Mouse (Mus musculus): Measurements from ENCODE around the gene Zfp831.

The Zfp831 gene

DNA sequence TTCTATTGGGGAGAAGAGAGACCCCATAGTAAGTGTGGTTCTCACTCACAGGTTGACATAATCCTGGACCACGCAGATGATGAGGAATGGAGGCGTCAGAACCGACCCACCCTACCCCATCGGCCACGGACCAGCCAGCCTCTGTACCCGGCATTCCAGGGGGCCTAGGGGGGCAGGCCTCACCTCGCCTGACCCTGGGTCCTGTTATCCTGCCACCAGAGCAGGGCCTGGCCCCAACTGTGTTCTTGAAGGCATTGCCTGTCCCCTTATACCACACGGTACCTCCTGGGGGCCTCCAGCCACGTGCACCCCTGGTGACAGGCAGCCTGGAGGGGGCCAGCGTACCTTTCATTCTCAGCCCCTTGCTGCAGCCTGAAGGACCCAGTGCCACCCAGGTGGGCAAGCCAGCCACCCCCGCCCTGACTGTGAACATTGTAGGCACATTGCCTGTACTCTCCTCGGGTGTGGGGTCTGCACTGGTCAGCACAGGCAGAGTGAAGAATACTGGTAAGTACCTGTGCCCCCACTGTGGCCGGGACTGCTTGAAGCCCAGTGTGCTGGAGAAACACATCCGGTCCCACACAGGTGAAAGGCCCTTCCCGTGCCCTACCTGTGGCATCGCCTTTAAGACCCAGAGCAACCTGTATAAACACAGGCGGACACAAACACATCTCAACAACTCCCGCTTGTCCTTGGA lies at the start of gene Zfp831:
Gene Zfp831 (plus strand): TSS at position 87 of the 697 bp plus-strand sequence.
- DNase-seq (ENCODE audit: low spot score in 2 of 2), result no peak

GRCm38 (mm10) chr2:174594965-174595364 lies 48.4 kb upstream of the Zfp831 start:
- no peak for DNase-seq (ENCODE audit: low spot score in 2 of 2)

DNA sequence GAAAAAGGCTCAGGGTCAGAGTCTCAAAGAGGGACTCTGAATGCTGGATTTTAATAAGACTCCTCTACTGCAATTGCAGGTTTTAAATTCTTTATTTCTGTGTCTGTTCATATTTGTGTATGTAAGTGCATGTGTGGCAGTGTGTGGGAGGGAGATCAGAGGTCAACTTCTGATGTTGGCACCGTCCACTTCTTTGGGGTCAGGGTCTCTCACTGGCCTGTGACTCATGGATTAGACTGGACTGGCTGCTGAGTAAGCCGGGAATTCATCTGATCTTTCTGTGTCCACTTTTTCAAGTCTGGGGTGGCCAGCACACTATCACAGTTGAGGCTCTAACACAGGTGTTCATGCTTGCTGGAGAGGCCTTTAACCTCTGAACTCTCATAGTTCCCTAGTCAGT lies 47.7 kb upstream of the Zfp831 start:
- DNase-seq (ENCODE audit: low spot score in 2 of 2), result no peak

DNA sequence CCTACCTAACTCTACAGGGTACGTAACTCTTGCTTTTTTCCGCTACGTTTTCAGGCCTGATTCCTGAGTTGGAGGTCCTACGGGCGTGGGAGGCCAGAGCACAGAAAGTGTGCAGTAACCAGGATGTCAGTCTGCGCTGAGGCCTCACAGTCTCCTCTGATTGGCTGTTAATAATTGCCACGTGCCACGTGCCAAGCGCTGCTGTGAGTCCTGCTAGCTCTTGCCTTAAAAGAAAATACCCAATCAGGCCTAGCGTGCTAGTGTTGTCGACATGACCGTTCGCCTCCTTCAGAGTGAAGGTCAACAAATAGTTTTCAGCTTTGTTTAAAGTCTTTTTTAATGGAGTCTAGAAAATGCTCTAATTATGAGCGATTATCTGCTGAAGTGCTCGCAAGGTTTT lies 46.9 kb upstream of the Zfp831 start:
- DNase-seq (ENCODE audit: low spot score in 2 of 2), result no peak

DNA sequence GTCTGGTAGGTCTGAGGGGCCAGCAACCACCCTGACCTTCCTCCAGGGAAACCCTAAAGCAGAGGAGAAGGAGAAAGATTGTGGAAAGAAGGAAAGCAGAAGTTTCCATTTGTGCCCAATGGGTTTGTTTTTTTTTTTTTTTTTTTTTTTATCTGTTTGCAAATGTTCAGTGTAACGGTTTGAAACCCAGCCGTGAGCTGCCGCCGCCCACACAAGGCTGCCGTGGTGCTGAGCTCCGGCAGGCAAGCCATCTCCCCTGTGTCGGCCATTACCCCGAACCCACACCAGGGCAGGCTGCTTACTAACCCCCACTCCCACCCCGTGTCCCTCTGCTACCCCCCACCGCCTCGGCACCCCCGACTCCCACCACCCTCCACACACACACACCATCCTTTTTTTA lies 44.9 kb upstream of the Zfp831 start:
- DNase-seq (ENCODE audit: low spot score in 2 of 2), result peak in 1 of 2 experiments; percentile 56

DNA sequence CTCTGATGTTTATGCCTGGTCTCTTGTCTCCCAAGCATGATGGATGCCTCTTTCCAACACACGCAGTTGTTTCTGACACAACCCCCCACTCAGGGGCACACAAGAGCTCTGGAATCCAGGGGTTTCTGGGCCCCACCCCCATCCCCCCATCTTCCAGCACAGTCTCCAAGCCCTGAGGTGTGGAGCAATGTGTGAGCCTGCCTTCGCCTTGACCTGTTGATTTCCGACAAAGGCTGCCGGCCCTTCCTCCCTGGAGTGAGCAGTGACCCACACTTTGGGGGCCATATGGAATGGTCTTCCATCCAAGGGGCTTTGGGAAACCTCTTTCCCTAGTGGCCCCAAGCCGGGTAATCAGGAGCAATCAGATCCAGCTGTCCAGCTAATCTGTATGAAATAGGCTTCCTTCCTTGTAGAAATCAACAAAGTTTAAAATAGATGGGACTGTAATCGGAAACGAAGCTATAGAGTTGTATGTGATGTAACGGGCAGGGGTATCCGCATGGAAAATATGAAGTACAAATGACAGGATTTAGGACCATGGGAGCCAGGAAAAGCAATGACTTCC lies 44.2 kb upstream of the Zfp831 start:
- DNase-seq (ENCODE audit: low spot score in 2 of 2), result no peak

- peak; percentile 47 to 57 for DNase-seq (ENCODE audit: low spot score in 2 of 2)
These were observed 43.5 kb upstream of the Zfp831 start for GRCm38 (mm10) chr2:174599853-174600271.

DNA sequence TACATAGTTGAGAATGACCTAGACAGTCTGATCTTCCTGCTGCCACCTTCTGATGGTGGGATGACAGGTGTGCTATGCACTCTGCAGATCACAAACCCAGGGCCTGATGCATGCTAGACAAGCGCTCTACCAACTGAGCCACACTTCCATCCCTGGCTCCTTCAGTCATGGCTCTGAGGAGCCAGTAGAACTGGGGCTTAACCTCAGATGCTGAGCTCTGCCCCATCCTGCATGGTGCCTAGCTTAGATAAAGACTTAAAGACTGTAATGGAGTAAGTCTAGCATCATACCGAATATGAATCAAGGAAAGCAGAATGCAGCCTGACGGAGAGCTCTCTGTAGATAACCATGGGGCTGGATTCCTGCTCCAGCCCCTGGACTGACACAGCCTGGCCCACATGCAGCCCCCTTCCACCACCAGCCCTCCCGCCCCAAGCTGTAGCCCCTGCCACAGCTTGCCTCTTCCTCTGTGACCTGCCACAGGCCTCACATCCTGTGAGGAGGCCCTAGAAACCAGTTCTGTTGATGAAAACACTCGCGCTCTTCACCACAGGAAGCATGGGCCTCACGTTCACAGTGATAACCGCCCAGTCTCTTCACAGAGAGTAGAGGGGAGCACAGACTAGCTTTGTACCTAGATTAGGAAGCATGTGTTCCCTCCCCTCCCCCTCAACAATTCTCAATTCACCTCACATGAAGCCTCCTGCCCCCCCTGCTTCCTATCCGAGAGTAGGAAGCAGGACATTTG lies 41.2 kb upstream of the Zfp831 start:
- DNase-seq (ENCODE audit: low spot score in 2 of 2), result no peak

DNA sequence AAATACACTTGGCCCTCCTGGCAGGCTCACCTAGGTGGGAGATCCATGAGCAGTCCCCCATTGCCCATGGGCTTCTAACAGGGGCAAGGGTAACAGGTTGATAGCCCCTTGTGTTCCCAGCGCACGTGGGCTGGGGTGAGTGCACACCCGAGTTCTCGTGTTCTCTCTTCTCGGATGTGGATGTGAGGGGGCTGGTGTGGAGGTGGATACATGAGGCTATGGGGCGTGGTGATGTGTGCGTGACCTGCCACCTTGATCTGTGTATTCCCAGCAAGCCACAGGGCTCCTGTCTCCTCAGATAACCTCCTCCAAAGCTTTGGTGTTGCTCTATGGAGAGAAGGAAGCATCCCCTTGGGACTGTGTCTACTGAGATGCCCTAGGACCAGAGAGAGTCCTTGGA lies 40.0 kb upstream of the Zfp831 start:
- DNase-seq (ENCODE audit: low spot score in 2 of 2), result no peak

DNA sequence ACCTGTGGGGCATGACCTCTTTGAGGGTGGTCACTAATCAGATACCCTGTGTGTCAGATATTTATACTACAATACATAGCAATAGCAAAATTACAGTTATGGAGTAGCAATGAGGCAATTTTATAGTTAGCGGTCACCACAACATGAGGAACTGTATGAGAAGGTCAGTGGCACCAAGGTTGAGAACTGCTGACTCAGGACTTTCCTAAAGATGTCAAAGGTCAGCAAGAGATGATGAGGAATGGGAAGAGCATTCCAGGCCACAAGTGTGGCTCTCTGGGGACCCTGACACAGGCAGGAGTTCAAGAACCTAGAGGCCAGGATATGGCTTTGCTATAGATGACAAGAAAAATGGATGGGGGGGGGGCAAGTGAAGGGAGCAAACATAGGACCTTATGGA lies 38.3 kb upstream of the Zfp831 start:
- no peak for DNase-seq (ENCODE audit: low spot score in 2 of 2)

GRCm38 (mm10) chr2:174605442-174606087 lies 37.8 kb upstream of the Zfp831 start:
- no peak for DNase-seq (ENCODE audit: low spot score in 2 of 2)

GRCm38 (mm10) chr2:174606376-174606775 lies 37.0 kb upstream of the Zfp831 start:
- DNase-seq (ENCODE audit: low spot score in 2 of 2), result no peak

DNA sequence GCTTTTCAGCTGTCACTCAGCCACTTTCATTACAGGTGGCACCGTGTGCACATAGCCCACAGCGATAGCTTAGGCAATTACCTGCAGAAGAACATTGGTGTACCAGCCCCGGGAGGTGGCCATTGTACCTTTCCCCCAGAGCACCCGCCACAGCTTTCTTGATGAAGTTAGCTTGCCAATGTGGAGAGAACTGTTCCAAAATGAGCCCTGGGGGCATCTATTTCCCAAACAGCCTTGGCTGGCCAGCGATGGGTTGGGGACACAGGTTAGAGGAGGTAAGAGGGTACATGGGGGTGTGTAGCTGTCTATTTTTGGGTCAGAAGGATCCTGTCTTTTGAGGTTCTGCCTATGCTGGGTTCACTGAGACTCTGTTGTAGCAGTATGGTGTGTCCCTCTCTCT lies 33.4 kb upstream of the Zfp831 start:
- no peak for DNase-seq (ENCODE audit: low spot score in 2 of 2)

DNA sequence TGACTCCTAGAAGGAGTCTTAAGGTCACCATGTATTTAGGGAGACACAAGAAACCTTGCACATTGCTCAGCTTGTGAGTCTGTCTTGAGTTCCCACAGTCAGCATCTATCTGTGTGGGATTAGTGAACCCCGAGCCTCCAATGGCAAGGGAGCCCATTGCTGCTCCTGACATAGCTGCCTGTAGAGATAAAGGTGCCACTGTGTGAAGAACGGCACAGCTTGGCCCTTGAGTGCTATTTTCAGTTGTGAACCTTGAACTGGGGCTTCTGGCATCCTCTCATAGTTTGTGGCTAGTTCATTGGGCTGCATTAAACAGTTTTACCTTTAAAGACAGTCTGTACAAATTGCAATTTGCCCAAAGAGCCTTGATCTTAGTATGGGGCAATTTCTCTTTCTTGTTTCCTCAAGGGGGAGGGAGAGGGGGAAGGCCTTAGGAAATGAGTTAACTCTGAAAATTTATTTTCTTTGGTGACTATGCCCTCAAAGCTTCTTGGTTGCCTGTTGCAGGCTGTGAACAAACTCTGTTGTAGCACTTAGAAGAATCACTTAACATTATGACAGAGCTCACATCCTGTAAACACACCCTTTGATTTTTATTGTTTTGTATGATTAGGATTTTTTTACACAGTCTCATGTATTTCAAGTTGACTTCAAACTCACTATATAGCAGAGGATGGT lies 30.8 kb upstream of the Zfp831 start:
- no peak for DNase-seq (ENCODE audit: low spot score in 2 of 2)

DNA sequence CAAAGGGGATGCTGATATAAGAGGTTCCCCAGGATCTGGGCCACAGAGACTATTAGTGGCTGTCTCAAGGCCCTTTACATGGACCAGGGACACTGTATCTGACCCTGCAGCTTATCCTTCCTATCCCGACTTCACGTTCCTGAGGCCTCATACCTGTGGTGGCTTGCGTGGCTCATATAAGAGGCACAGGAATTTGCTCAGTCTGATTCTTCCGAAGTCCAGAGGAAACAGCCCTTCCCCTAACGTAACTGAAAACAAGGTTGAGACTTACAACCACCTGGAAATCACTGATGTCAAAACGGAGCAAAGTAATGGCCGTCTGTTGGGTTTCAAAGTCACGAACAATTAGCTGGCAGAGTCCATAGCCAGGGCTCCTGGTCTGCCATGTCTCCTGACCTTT lies 30.1 kb upstream of the Zfp831 start:
- no peak for DNase-seq (ENCODE audit: low spot score in 2 of 2)

DNA sequence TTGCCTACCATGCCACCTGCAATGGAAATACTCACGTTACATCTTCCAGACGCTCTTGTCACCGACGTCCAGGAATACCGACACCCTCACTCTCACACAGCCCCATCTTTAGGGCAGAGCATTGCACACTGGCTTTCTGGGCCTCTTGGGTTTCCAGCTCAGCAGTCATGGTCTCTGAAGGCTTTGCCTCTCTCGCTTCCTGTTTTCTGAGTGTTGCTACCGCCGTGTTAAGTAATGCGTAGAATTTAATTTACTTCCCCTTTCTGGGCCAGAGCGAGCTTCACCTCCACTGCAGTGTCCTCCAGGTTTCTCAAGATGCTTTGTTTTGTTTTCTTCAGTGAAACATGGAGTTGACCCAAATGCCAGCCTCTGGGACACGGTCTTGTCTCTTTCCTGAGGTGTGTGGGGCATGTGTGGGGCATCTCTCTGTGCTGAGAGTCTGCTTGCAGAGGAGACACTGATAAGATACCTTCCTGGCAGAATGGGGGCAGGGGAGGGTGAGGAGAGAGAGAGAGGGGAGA lies 29.4 kb upstream of the Zfp831 start:
- DNase-seq (ENCODE audit: low spot score in 2 of 2), result no peak

GRCm38 (mm10) chr2:174621881-174622280 lies 21.5 kb upstream of the Zfp831 start:
- DNase-seq (ENCODE audit: low spot score in 2 of 2), result no peak

DNA sequence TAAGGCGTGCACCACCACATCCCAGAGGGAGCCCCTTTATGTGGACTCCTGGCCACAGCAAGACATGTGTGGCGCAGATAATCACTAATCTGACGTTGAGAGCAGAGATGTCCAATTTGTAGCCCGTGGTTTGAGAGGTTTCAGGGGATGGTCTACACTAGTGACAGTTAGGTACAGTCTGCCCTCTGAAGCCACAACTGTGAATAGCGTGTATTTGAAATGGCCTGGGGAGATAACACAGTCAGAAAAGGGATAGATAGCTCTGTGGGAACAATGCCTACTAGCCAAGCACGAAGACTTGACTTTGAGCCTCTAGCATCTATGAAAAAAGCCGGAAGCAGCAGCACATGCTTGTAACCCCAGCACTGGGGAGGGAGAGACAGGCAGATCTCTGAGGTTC lies 18.9 kb upstream of the Zfp831 start:
- DNase-seq (ENCODE audit: low spot score in 2 of 2), result no peak

GRCm38 (mm10) chr2:174627021-174627420 lies 16.3 kb upstream of the Zfp831 start:
- DNase-seq (ENCODE audit: low spot score in 2 of 2), result no peak

DNA sequence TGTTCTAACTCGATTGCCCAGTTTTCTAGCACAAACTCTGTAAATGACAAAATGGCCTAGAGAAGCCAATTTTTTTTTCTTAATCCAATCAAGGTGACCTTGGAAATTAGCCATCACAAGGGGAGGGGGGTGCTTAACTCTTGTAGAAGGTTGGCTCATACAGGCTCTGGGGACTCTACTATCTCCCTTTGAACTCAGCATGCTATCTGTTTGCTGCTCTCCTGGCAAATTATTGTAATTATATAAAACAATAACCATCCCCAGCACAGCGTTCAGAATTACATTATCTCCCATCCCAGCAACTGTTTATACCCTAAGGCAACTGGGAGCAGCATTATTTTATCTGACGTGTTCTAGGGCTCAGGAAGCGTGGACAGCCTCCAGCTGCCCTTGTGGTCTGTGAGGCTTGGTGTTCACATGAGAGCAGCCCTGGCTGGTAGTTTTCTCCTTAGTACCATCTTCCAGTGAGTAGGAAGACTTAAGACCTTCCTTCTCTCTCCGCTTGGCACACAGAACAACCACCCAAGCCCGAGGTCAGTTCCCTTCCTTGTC lies 14.0 kb upstream of the Zfp831 start:
- DNase-seq (ENCODE audit: low spot score in 2 of 2), result no peak

DNA sequence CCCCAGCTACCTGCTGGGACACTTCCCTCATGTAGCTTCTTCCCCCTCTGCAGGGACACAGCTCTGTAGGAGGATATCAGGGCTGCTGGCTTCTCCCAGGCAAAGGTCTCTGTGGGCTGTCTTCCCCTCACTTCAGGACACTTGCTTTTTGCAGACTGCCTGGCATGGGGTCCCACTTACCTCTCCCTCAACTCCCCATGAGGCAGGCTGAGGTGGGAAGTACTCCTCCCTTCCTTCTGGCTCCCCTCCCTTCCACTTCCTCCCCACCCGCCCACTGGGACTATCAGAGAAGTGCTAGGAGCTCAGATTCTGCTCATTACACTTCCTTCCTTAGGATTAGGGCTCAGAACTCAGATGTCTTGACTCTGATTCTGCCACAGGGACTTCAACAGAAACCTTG lies 6.6 kb upstream of the Zfp831 start:
- no peak for DNase-seq (ENCODE audit: low spot score in 2 of 2)
